In genomic region chr12:102468136-102468535, GRCm38 (mm10) we compare ENCODE assay signal across 10 mouse cellular contexts. TPM values are rescaled to one million over a fixed set of nuclear protein-coding genes. Genes with fewer than 3 reads are reported as not detected.
A peak's percentile ranks its signal among the peaks of the same experiment; 100 is the strongest.
DNase-seq lines count a peak whose midpoint lies in the region; TF ChIP-seq lines count a peak whose summit lies in the region.
"Had no signal": no experiment of that assay in that cellular context is flagged by ENCODE, and none has a peak within 500 bp of the region (broad histone marks: within the 10 kb centered on the region; RNA-seq: fewer than 3 reads in every experiment).

No protein-coding gene starts in this region.

- DNase-seq in cerebellum, adult 11 months = peak; percentile 30
- DNase-seq in cerebellum, postnatal 4 days (ENCODE audit: low spot score in 2 of 2) = no peak
- no peak for DNase-seq in layer of hippocampus, adult 2 months (ENCODE audit: low spot score in 2 of 2)
- no peak for DNase-seq in layer of hippocampus, adult 18-20 months (ENCODE audit: low spot score in 2 of 2)
- DNase-seq in ES-CJ7 (ENCODE audit: low read depth, low spot score) = peak; percentile 24
- DNase-seq in cerebellum, adult 9-10 months = peak; percentile 51
- no peak for DNase-seq in frontal cortex, postnatal 10 days (ENCODE audit: low spot score in 2 of 2)
- no peak for DNase-seq in thymus, postnatal 10 days (ENCODE audit: low spot score in 2 of 2)
- DNase-seq: adrenal gland, adult 8-10 months had no signal

- no peak overlapping the region for H3K4me3 ChIP-seq in layer of hippocampus, adult 2 months

- peak; percentile 58 for TF ChIP-seq CTCF in layer of hippocampus, adult 2 months (conservative IDR thresholded peaks at IDR 0.05)

- no peak overlapping the region for H3K27ac ChIP-seq in layer of hippocampus, adult 2 months
- H3K27ac ChIP-seq: limb, embryonic 13.5 days had no signal

RNA-seq across cellular contexts. Expression of gene Golga5, which starts 0.8 kb away (rescaled TPM):
- 10 to 100 TPM; 24.6 to 26.3 TPM for total RNA-seq in layer of hippocampus, adult 2 months (2021)
- total RNA-seq in layer of hippocampus, adult 18-20 months (2021) = 10 to 100 TPM; 25.1 to 28.0 TPM

RNA-seq across cellular contexts. Expression of gene Lgmn, which starts 28.5 kb away (rescaled TPM):
- total RNA-seq in layer of hippocampus, adult 2 months (2021) = 10 to 100 TPM; 78.6 to 84.8 TPM
- total RNA-seq in layer of hippocampus, adult 18-20 months (2021) = 10 to 100 TPM; 83.6 to 85.4 TPM

Comparison
In these comparisons a context has a peak if more than half of its experiments do, and no peak if none do; other contexts are left out.
1. DNase-seq: peak in cerebellum, adult 11 months (single experiment), ES-CJ7 (single experiment) and cerebellum, adult 9-10 months (single experiment); none in cerebellum, postnatal 4 days (0 of 2), layer of hippocampus, adult 2 months (0 of 2), layer of hippocampus, adult 18-20 months (0 of 2), frontal cortex, postnatal 10 days (0 of 2) and thymus, postnatal 10 days (0 of 2).